Comparison of ENCODE assay signal across 15 mouse cellular contexts in the genomic region with DNA sequence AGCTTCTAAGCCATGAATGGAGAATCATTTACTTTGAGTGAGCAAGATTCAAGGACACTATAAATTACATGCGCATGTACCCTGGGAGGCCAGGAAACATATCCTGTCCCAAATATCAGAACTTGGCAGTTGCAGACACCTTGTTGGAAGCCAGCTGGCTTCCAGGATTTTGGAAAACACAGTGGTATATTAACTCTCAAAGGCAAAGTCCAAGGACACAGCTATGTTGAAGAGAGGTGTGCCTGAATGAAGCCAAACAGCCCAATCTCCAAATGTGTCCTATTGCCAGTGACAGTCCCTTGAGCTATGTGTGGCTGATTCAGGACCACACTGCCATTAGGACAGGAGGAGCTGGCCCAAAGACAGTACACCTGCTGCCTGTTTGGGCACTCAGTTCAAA. TPM values are rescaled to one million over a fixed set of nuclear protein-coding genes. Genes with fewer than 3 reads are reported as not detected.
DNase-seq lines count a peak whose midpoint lies in the region; ATAC-seq lines count a peak whose summit lies in the region.
"Had no signal": no experiment of that assay in that cellular context is flagged by ENCODE, and none has a peak within 500 bp of the region (broad histone marks: within the 10 kb centered on the region; RNA-seq: fewer than 3 reads in every experiment).

No protein-coding gene starts in this region.

- no peak overlapping the region for H3K27ac ChIP-seq in limb, embryonic 11.5 days (replicated peaks; ENCODE audit: low read depth, low read length)
- no peak overlapping the region for H3K27ac ChIP-seq in limb, embryonic 10.5 days
- H3K27ac ChIP-seq: forebrain, embryonic 13.5 days; hindbrain, embryonic 15.5 days; intestine, embryonic 15.5 days had no signal

- H3K4me2 ChIP-seq in limb, embryonic 11.5 days (ENCODE audit: low read depth, severe bottlenecking): no peak overlapping the region
- H3K4me2 ChIP-seq: forebrain, embryonic 13.5 days; hindbrain, embryonic 15.5 days; intestine, embryonic 15.5 days; lung, embryonic 14.5 days had no signal

- H3K4me3 ChIP-seq in limb, embryonic 11.5 days (ENCODE audit: low read depth, low read length): no peak overlapping the region
- H3K4me3 ChIP-seq in limb, embryonic 10.5 days: no peak overlapping the region
- H3K4me3 ChIP-seq: forebrain, embryonic 13.5 days; hindbrain, embryonic 15.5 days; intestine, embryonic 15.5 days had no signal

- no peak for ATAC-seq in limb, embryonic 11.5 days (ENCODE audit: insufficient number of reproducible peaks, low FRiP score, low TSS enrichment, low read depth)
- ATAC-seq: forebrain, embryonic 13.5 days; intestine, embryonic 15.5 days had no signal

- no peaks in the 10 kb centered on the region for H3K4me1 ChIP-seq in limb, embryonic 11.5 days (ENCODE audit: control insufficient read depth, insufficient read depth, low read length)
- no peaks in the 10 kb centered on the region for H3K4me1 ChIP-seq in limb, embryonic 10.5 days
- H3K4me1 ChIP-seq: forebrain, embryonic 13.5 days; hindbrain, embryonic 15.5 days; intestine, embryonic 15.5 days had no signal

- H3K27me3 ChIP-seq in limb, embryonic 11.5 days (ENCODE audit: control insufficient read depth, insufficient read depth, low read length): no peaks in the 10 kb centered on the region
- no peaks in the 10 kb centered on the region for H3K27me3 ChIP-seq in limb, embryonic 10.5 days (ENCODE audit: low read depth, poor library complexity, severe bottlenecking)
- H3K27me3 ChIP-seq: forebrain, embryonic 13.5 days; hindbrain, embryonic 15.5 days; intestine, embryonic 15.5 days had no signal

- no peak overlapping the region for H3K9ac ChIP-seq in limb, embryonic 11.5 days (ENCODE audit: low read length)
- H3K9ac ChIP-seq: forebrain, embryonic 13.5 days; hindbrain, embryonic 15.5 days; intestine, embryonic 15.5 days; lung, embryonic 14.5 days had no signal

- H3K36me3 ChIP-seq in limb, embryonic 11.5 days (ENCODE audit: control insufficient read depth, insufficient read depth, low read length): no peaks in the 10 kb centered on the region
- no peaks in the 10 kb centered on the region for H3K36me3 ChIP-seq in limb, embryonic 10.5 days
- H3K36me3 ChIP-seq: hindbrain, embryonic 15.5 days; intestine, embryonic 15.5 days had no signal

- DNase-seq in adrenal gland, postnatal 10 days: peak; percentile 38
- DNase-seq in adrenal gland, postnatal 25 days: no peak
- DNase-seq in heart, postnatal 10 days: peak; percentile 46 to 49
- no peak for DNase-seq in heart, postnatal 36 days
- peak; percentile 13 for DNase-seq in limb, embryonic 11.5 days (ENCODE audit: low spot score)
- no peak for DNase-seq in limb, embryonic 10.5 days (ENCODE audit: low spot score)
- peak; percentile 28 to 44 for DNase-seq in cerebellum, postnatal 10 days
- DNase-seq in neural tube, embryonic 10.5 days (ENCODE audit: extremely low spot score, low spot score): no peak
- DNase-seq: adrenal gland, adult 2 months; gastrocnemius, postnatal 10 days; lung, embryonic 14.5 days; lung, postnatal 4 days had no signal

- WGBS in limb, embryonic 11.5 days: 98% methylated on average over 1 of the region's 1 CpGs
- 100% methylated on average over 1 of the region's 1 CpGs for WGBS in limb, embryonic 10.5 days

- intact Hi-C loops in heart, postnatal 10 days (cut with DNase I): no loop called here
- intact Hi-C loops in heart, postnatal 36 days (cut with DNase I): no loop called here

- H3K9me3 ChIP-seq in limb, embryonic 11.5 days (ENCODE audit: control insufficient read depth, low read length): no peaks in the 10 kb centered on the region
- no peaks in the 10 kb centered on the region for H3K9me3 ChIP-seq in limb, embryonic 10.5 days (replicated peaks)
- H3K9me3 ChIP-seq: forebrain, embryonic 13.5 days; hindbrain, embryonic 15.5 days; intestine, embryonic 15.5 days had no signal

RNA-seq across cellular contexts. Expression of a gene that starts 20.0 kb away (rescaled TPM):
- total RNA-seq in adrenal gland, postnatal 10 days (2021): 10 to 100 TPM; 35.0 to 39.0 TPM
- 26.6 and 32.0 TPM in 2 replicates for total RNA-seq in adrenal gland, postnatal 25 days (2021)
- 10 to 100 TPM; 23.5 to 27.9 TPM for total RNA-seq in heart, postnatal 10 days (2021)
- 10 to 100 TPM; 22.2 to 24.0 TPM for total RNA-seq in heart, postnatal 36 days (2021)
- 4.9 and 7.5 TPM in 2 replicates for polyA plus RNA-seq in limb, embryonic 11.5 days (2014; fragmentation: Nextera tagmentation; extraction: Ambion mirVana)
- polyA plus RNA-seq in limb, embryonic 10.5 days (2016; fragmentation: Nextera tagmentation; extraction: Ambion mirVana): 2.4 and 2.7 TPM in 2 replicates

Comparison
In these comparisons a context has a peak if more than half of its experiments do, and no peak if none do; other contexts are left out.
1. DNase-seq: peak in adrenal gland, postnatal 10 days (single experiment), heart, postnatal 10 days (2 of 2), limb, embryonic 11.5 days (single experiment) and cerebellum, postnatal 10 days (2 of 2); none in adrenal gland, postnatal 25 days (single experiment), heart, postnatal 36 days (0 of 2), limb, embryonic 10.5 days (single experiment) and neural tube, embryonic 10.5 days (single experiment).